Mouse (Mus musculus) adrenal gland, adult 8-10 months (tissue): ENCODE data around the gene Olfr231. TPM values are rescaled to one million over a fixed set of nuclear protein-coding genes. Genes with fewer than 3 reads are reported as not detected.

Experiments used
- DNase-seq: peaks from one replicate; pipeline ENCODE4 v3.0.0; 2022
- total RNA-seq, 4 experiments: library from RNA; stranded (reverse); gene quantifications; 2 replicates each; pipeline ENCODE4 v1.2.4; 2022

Gene Olfr231
- total RNA-seq = not detected

DNA sequence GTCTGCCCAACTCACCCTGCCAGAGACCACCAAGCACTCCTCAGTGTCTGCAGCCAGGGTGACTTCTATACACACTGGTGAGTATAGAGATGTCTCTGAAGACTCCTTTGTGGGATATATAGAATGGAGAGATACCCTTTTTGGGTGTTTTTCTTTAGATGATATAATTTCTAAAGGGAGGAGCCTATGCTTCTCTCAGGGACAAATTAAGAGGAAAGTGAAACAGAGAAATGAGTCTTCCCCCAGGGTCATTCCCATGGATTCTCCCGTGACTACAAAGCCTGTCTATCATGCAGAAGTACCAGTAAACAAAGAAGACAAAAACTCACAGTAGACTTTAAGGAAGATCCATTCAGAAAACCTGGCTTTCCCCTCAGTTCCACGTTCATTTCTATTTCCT is at the start of gene Olfr231:
Olfr231 (minus strand) TSS at position 101 of the 400 bp plus-strand sequence.
- DNase-seq = no peak

DNA sequence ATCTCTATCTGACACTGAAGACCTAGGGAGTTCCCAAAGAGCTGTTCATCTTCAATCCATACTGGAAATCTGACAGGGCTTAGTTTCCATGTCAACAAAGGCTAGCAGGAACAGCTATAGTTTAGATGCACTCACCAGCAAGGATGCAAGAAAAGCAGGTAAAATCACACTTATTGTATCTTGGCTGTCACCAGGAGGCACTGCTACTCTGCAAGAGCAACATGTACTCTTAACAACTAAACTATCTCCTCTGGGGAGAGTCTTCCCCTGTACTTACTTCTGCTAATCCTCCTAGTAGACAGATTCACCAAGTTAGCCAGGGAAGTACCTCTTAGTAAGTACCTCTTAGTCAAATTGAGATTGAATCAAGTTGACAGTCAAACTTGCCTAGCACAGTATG is 48.1 kb upstream of the Olfr231 start:
- no peak for DNase-seq

DNA sequence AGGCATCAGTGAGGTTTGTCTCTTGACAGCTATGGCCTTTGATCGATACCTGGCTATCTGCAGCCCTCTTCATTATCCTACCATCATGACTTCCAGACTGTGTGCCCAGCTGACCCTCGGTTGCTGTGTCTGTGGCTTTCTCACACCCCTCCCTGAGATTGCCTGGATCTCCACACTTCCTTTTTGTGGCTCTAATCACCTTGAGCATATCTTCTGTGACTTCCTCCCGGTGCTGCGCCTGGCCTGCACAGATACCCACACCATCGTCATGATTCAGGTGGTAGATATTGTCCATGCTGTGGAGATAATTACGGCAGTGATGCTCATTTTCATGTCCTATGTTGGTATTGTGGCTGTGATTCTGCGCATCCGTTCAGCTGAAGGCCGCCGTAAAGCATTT is 38.1 kb upstream of the Olfr231 start:
- DNase-seq = no peak

DNA sequence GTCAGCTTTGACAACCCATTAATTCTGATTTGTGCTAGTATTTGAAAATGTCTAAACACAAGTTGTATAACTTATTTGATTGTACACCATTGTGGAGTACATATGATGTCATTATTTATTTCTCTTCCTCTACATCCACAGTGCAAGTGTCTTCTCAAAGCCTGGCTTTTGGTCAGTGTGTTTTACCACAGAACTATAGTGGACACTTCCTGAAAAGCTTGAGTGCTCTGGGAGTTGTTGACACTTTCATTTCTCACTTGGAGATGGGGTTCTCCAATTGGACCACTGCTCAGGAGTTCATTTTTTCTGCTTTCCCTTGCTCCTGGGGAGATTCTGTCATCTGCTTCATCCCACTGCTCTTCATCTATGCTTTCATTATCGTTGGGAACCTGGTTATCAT is 37.5 kb upstream of the Olfr231 start:
- no peak for DNase-seq

DNA sequence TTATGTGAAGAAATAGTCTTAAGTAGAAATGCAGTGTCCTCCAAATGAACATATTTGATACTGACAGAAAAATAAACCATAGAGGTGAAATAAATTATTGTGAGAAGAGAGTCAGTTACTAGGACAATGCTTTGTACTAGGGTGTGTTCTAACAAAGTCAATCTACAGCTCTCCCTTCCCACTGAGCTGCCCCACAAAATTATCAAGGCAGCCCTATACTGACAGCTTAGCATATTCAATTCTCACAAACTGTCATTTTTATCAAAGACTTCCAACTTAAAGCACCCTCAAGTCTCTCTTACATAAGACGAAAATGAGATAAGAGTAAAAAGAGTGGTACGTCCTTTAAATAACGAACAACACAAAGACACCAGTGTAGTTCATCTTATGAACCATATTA is 36.7 kb upstream of the Olfr231 start:
- DNase-seq = no peak

DNA sequence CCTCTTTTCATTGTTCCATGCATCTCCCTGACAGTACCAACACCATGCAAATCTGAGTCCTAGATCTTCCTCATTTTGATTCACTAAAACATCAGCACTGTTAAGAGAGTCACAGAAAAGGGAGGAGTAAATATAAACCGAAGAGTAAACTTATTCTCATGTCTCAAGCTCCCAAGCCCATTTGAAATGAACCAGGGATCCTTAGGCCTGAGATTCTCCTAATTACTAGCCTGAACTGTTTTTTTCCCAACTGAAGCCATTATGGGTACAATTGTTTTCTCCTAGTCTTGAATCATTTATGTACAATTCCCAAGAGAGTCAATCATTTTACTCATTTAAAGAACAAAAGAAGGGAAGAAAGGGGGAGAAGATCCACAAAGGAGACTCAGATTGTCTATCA is 34.4 kb upstream of the Olfr231 start, which contains the start of gene Olfr420:
Olfr420 (plus strand) TSS at position 301 of the 400 bp plus-strand sequence.
- DNase-seq = no peak

DNA sequence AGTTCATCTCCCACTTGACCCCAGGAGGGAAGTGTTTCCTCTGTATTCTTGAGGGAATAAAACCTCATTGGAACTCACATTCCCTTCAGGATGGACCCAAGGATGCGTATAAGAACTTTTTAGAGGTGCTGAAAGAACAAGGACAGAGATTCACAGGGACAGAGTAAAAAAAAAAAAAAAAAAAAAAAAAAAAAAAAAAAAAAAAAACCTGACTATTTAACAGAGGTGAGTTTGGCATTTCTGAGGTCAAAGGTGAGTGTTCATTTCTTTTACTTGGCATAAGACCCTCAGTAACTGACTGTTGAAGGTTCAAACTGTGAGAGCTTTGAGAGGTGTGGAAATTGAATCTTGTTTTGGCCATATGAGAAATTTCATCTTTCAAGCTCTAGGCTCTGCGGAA is 28.3 kb upstream of the Olfr231 start:
- no peak for DNase-seq

DNA sequence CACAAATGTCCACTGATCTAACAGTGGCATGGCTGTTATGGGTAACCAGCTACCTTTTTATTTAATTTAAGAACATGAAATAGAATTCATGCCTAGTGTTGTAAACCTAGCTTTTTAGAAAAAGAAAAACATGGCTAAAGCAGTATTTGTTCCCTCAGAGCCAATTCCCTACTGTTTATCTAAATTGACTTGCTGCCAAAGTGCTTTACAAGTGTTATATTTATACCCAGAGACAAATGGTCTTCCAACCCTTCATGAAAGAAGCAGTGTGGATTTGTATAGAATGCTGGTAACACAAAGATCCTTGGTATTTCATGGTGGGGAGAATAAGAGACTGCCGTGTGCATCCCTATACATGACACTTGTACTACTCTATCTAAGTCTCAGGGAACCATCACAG is 25.7 kb upstream of the Olfr231 start:
- DNase-seq = no peak

DNA sequence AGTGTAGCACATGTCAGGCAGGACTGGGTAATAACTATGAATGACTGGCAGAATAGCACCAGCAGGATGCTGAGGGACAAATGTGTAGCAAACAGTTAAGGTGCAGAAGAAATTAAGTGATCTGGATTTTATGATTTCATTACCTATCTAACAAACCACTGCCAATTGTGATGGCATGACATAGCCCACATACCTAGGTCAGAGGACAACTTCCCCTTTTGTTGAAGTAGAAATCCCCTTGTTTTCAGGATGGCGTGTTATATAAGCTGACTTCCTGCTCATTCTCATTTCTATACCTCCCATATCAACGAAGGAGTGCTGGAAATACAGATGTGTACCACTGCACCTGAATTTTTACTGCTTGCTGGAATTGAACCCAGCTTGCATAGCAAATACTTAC is 20.4 kb upstream of the Olfr231 start:
- no peak for DNase-seq

DNA sequence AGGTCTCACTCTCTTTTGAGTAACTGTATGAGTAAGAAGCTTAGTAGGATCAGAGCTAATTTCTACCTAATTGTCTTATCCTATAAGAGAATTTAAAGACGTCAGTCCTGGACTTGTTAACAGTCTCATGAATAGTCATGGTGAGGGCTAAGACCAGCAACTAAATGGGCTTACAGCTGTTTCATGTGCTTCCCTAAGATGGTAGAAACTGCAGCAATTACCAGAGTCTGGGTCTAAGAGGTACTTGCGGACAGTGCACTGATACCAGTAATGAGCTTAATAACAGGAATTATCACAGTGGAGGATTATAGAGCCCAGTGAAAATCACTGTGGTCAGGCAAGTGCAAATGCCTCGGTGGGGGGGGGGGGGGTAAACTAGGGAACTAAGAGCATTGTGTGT is 11.0 kb upstream of the Olfr231 start:
- DNase-seq = no peak

DNA sequence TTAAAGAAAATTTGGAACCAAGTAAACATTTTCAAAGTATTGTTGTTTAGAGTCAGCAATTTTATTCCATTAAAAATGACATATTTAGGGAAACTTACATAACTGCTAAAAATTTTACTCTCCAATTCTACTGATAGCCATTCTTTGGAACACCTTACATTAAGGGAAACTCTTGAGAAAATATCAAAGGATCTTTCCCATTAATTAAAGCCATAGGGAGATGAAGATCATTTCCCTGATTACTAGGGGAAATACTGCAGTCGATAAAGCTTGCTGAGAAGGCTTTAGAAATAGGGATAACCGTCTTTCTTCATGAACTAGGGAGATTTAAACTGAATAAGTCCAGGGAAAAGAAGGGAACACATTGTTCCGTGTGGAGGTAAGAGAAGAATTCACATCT is 10.3 kb upstream of the Olfr231 start, which contains the start of gene Olfr424:
Olfr424 (plus strand) TSS at position 301 of the 400 bp plus-strand sequence.
- no peak for DNase-seq

DNA sequence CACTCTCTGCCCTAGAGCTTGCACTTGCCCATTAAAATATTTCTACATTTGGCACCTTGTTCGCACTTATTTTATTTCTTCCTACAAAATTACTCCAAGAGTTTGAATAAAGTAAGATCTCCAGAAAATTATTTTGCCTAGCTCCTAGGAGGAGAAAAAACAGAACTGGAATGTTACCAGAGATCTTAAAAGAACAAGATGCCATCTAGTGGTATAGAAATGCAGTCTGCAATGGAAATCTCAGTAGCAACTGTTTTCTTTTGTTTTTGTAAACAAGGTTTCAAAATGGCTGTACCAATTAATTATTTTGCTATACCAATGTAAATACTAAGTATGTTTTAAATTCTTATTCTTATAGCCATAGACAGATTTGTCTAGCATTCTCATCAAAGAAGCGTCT is 17.2 kb downstream of the Olfr231 start:
- DNase-seq = no peak

DNA sequence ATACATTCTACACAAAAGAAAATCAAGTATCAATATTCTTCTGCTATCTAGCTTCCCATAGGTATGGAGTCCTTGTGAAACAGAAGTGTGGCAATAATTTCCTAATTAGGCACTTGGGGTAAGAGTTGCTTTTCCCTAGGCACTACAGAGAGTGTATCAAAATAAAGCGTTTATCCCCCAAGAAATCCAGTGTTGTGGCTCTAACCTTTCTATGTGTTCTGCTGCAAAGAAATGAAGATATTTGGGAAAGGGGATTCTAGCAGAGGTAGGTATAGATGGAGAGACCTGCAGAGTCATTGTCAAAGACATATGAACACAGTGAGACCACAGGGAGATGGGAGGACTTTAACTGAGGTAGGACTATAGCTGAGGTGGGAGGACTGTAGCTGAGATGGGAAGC is 24.4 kb downstream of the Olfr231 start, which contains the start of gene Olfr427:
Olfr427 (plus strand) TSS at position 301 of the 400 bp plus-strand sequence.
- DNase-seq = no peak

DNA sequence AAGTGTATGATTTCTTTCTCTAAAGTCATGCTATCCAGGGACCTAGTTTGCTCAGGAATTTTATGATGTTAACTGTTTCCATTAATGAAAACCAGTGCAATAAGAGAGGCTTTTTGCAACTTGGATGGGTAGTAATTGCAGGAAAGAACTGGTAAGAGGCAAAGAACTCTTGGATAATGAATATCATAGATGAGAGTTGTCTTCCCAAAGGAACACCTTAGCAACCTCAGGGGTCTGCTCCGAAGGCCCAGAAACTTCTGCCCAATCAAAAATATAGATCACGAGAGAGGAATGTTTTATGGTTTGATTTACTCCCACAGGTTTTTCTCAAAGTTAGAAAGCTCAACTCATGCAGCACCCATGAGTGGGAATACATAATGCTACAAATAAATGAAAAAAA is 36.9 kb downstream of the Olfr231 start, which contains the start of gene Olfr429:
Olfr429 (plus strand) TSS at position 301 of the 400 bp plus-strand sequence.
- DNase-seq = no peak

DNA sequence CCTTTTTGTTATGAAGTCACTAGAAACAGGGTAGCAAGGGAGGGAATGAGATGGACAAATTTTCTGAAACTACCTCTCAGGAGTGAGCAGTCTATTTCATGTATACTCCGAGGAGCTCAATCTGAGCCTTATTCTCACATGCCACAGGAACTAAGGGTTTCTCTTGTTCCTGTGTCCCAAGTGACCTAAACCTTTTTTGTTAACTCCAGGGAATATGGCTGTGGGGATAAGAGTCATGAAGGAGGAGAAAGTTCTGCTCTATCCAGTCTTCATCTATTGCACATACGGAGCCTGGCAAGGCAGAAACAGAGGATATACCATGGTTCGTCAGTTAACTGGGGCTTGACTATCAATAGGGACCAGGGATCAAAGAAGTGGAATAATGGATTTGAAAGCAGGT is 54.7 kb downstream of the Olfr231 start, which contains the start of gene Olfr430:
Olfr430 (plus strand) TSS at position 301 of the 400 bp plus-strand sequence.
- no peak for DNase-seq

Other genes with a start within 250 kb of the Olfr231 start
- 1 to 10 TPM; 1.3 to 3.0 (median 1.6) TPM for gene Ifi211, start 208.1 kb downstream of the Olfr231 start, total RNA-seq
- 10 to 100 TPM; 10.5 to 23.6 (median 16.3) TPM for gene Mndal, start 178.7 kb downstream of the Olfr231 start, total RNA-seq
- gene Ifi203, start 178.5 kb downstream of the Olfr231 start, total RNA-seq = 10 to 100 TPM in 3 of 4 experiments, 1 to 10 TPM in 1; 8.3 to 18.8 (median 14.0) TPM
- gene Ifi202b, start 138.4 kb downstream of the Olfr231 start, total RNA-seq = not detected
- 1 to 10 TPM; 2.7 to 6.5 (median 4.3) TPM for gene Ifi205, start 89.4 kb downstream of the Olfr231 start, total RNA-seq
- gene Olfr433, start 80.5 kb downstream of the Olfr231 start, total RNA-seq = not detected
- gene Olfr432, start 72.0 kb downstream of the Olfr231 start, total RNA-seq = not detected
- not detected for gene Olfr430, start 54.6 kb downstream of the Olfr231 start, total RNA-seq
- gene Olfr429, start 36.8 kb downstream of the Olfr231 start, total RNA-seq = not detected
- not detected for gene Olfr427, start 24.3 kb downstream of the Olfr231 start, total RNA-seq
- gene Olfr424, start 10.4 kb upstream of the Olfr231 start, total RNA-seq = not detected
- not detected for gene Olfr420, start 34.5 kb upstream of the Olfr231 start, total RNA-seq
- under 1 TPM; 0.15 to 0.25 (median 0.24) TPM for gene Spta1, start 51.6 kb upstream of the Olfr231 start, total RNA-seq
- gene Olfr419, start 130.9 kb upstream of the Olfr231 start, total RNA-seq = not detected
- gene Mptx1, start 209.4 kb upstream of the Olfr231 start, total RNA-seq = not detected
- not detected for gene Olfr417, start 244.0 kb upstream of the Olfr231 start, total RNA-seq